Mouse (Mus musculus): ENCODE measurements at regions not wholly inside any gene's neighbourhood (a gene's known extent, or its start where the extent isn't known, plus 50 kb on each side); places are given as distances from the start of the nearest gene placed in this dataset.

DNA sequence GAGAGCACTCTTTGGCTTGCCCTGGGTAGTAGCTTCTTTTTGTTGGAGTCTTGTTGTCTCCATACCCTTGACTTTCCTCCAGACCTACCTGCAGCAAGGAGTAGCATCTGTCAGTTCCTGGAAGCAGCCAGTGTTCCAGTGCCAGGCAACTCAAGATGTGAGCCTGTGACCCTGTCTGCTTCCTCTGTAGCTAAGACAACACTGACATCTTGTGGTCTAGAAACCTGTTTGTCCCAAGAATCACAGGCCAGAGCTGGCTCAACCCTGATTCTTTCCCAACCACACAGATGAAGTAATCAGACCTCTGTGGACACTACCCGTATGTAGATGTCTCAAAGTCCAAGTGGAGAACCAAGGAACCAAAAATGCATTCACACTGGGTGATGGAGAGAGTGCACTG lies 189.6 kb downstream of the Ccser2 start:
- TF ChIP-seq CTCF (IDR thresholded peaks at IDR 0.05; ENCODE audit: control insufficient read depth, insufficient read depth, insufficient replicate concordance, low read depth, low read length) (no peak), POLR2A (IDR thresholded peaks at IDR 0.05; ENCODE audit: control insufficient read depth, low read depth, low read length) (no peak)

All from testis, adult 2 months (tissue).